Mouse (Mus musculus): ENCODE measurements around the gene Ecd. TPM values are rescaled to one million over a fixed set of nuclear protein-coding genes. Genes with fewer than 3 reads are reported as not detected.

Ecd gene
- polyA plus RNA-seq, 1 experiment from 2014 or later, result 21.5 TPM

- ATAC-seq (ENCODE audit: low FRiP score, low TSS enrichment), result peak; percentile 75
- Histone ChIP-seq H3K9ac (ENCODE audit: low read length) (peak within 1 kb of the TSS; percentile 72), H3K36me3 (ENCODE audit: control insufficient read depth, insufficient read depth, low read length) (0 out of 2 replicates have a peak, but pooled peaks cover 5% of the 10 kb centered on the region), H3K9me3 (ENCODE audit: control insufficient read depth, low read length) (no peaks in the 10 kb centered on the region), H3K4me1 (replicated peaks; ENCODE audit: control insufficient read depth, insufficient read depth) (0 out of 2 replicates have a peak, but pooled peaks cover 4% of the 10 kb centered on the region), H3K27me3 (ENCODE audit: control insufficient read depth, insufficient read depth, low read length) (no peaks in the 10 kb centered on the region), H3K4me2 (replicated peaks; ENCODE audit: low read depth) (peak within 1 kb of the TSS; percentile 85), H3K4me3 (ENCODE audit: low read depth, low read length) (peak within 1 kb of the TSS; percentile 73), H3K27ac (replicated peaks) (peak within 1 kb of the TSS; percentile 77)
- peak; percentile 95 for DNase-seq (ENCODE audit: low spot score)
- peak; percentile 15; the same call in 1 of the 2 replicates for TF ChIP-seq CTCF (IDR thresholded peaks at IDR 0.05; ENCODE audit: low read depth)
- no peak for TF ChIP-seq EP300 (optimal IDR thresholded peaks at IDR 0.05)
- WGBS, result under 1% methylated on average over 59 of the region's 59 CpGs
Observed at GRCm38 (mm10) chr14:20388441-20389129, 40.7 kb upstream of the Ecd start, which contains the start of gene Dnajc9. Gene Dnajc9 (minus strand): TSS chr14:20388910.

- no peak overlapping the region for H3K27ac ChIP-seq (replicated peaks)
- no peaks in the 10 kb centered on the region for H3K27me3 ChIP-seq (ENCODE audit: control insufficient read depth, insufficient read depth, low read length)
- no peak overlapping the region for H3K4me3 ChIP-seq (ENCODE audit: low read depth, low read length)
- TF ChIP-seq EP300 (optimal IDR thresholded peaks at IDR 0.05) (no peak), CTCF (IDR thresholded peaks at IDR 0.05; ENCODE audit: low read depth) (no peak)
- DNase-seq (ENCODE audit: low spot score), result no peak
- no peak overlapping the region for H3K4me2 ChIP-seq (replicated peaks; ENCODE audit: low read depth)
- no peaks in the 10 kb centered on the region for H3K4me1 ChIP-seq (replicated peaks; ENCODE audit: control insufficient read depth, insufficient read depth)
- H3K36me3 ChIP-seq (ENCODE audit: control insufficient read depth, insufficient read depth, low read length), result peaks cover 4% of the 10 kb centered on the region; the same call in 1 of the 2 replicates
- WGBS, result 88% methylated on average over 9 of the region's 9 CpGs
- no peak for ATAC-seq (ENCODE audit: low FRiP score, low TSS enrichment)
- H3K9ac ChIP-seq (ENCODE audit: low read length), result no peak overlapping the region
- no peaks in the 10 kb centered on the region for H3K9me3 ChIP-seq (ENCODE audit: control insufficient read depth, low read length)
Observed at GRCm38 (mm10) chr14:20379753-20380430, 32.0 kb upstream of the Ecd start.

GRCm38 (mm10) chr14:20379087-20379640 is 31.2 kb upstream of the Ecd start:
- no peak for ATAC-seq (ENCODE audit: low FRiP score, low TSS enrichment)
- no peak overlapping the region for H3K27ac ChIP-seq (replicated peaks)

GRCm38 (mm10) chr14:20378313-20379061 is 30.6 kb upstream of the Ecd start:
- H3K9me3 ChIP-seq (ENCODE audit: control insufficient read depth, low read length), result no peaks in the 10 kb centered on the region
- no peaks in the 10 kb centered on the region for H3K4me1 ChIP-seq (replicated peaks; ENCODE audit: control insufficient read depth, insufficient read depth)
- peak; percentile 92 for ATAC-seq (ENCODE audit: low FRiP score, low TSS enrichment)
- no peaks in the 10 kb centered on the region for H3K27me3 ChIP-seq (ENCODE audit: control insufficient read depth, insufficient read depth, low read length)
- WGBS, result 37% methylated on average over 13 of the region's 13 CpGs
- H3K9ac ChIP-seq (ENCODE audit: low read length), result no peak overlapping the region
- H3K27ac ChIP-seq (replicated peaks), result no peak overlapping the region
- peak; percentile 71 for DNase-seq (ENCODE audit: low spot score)
- TF ChIP-seq EP300 (optimal IDR thresholded peaks at IDR 0.05) (no peak), CTCF (IDR thresholded peaks at IDR 0.05; ENCODE audit: low read depth) (peak; percentile 79)
- no peak overlapping the region for H3K4me3 ChIP-seq (ENCODE audit: low read depth, low read length)
- H3K4me2 ChIP-seq (replicated peaks; ENCODE audit: low read depth), result no peak overlapping the region
- peaks cover 6% of the 10 kb centered on the region; the same call in 1 of the 2 replicates for H3K36me3 ChIP-seq (ENCODE audit: control insufficient read depth, insufficient read depth, low read length)

More at GRCm38 (mm10) chr14:20379087-20379640, 31.2 kb upstream of the Ecd start:
- no peak for TF ChIP-seq EP300 (optimal IDR thresholded peaks at IDR 0.05)
- TF ChIP-seq CTCF (IDR thresholded peaks at IDR 0.05; ENCODE audit: low read depth), result no peak
- Histone ChIP-seq H3K4me2 (replicated peaks; ENCODE audit: low read depth) (no peak overlapping the region), H3K9me3 (ENCODE audit: control insufficient read depth, low read length) (no peaks in the 10 kb centered on the region), H3K4me1 (replicated peaks; ENCODE audit: control insufficient read depth, insufficient read depth) (no peaks in the 10 kb centered on the region), H3K4me3 (ENCODE audit: low read depth, low read length) (no peak overlapping the region), H3K9ac (ENCODE audit: low read length) (no peak overlapping the region), H3K27me3 (ENCODE audit: control insufficient read depth, insufficient read depth, low read length) (no peaks in the 10 kb centered on the region), H3K36me3 (ENCODE audit: control insufficient read depth, insufficient read depth, low read length) (peaks cover 5% of the 10 kb centered on the region; the same call in 1 of the 2 replicates)
- WGBS, result 69% methylated on average over 5 of the region's 5 CpGs
- no peak for DNase-seq (ENCODE audit: low spot score)

- H3K4me3 ChIP-seq (ENCODE audit: low read depth, low read length), result no peak overlapping the region
- H3K4me1 ChIP-seq (replicated peaks; ENCODE audit: control insufficient read depth, insufficient read depth), result no peaks in the 10 kb centered on the region
- H3K9ac ChIP-seq (ENCODE audit: low read length), result no peak overlapping the region
- TF ChIP-seq EP300 (optimal IDR thresholded peaks at IDR 0.05), result no peak
- no peaks in the 10 kb centered on the region for H3K9me3 ChIP-seq (ENCODE audit: control insufficient read depth, low read length)
- WGBS, result 56% methylated on average over 4 of the region's 4 CpGs
- H3K27me3 ChIP-seq (ENCODE audit: control insufficient read depth, insufficient read depth, low read length), result no peaks in the 10 kb centered on the region
- ATAC-seq (ENCODE audit: low FRiP score, low TSS enrichment) (0 out of 2 replicates have a peak, but pooled peaks have one; percentile 3), DNase-seq (ENCODE audit: low spot score) (no peak)
- H3K4me2 ChIP-seq (replicated peaks; ENCODE audit: low read depth), result no peak overlapping the region
- H3K27ac ChIP-seq (replicated peaks), result no peak overlapping the region
- peaks cover 6% of the 10 kb centered on the region for H3K36me3 ChIP-seq (ENCODE audit: control insufficient read depth, insufficient read depth, low read length)
Observed at GRCm38 (mm10) chr14:20377112-20377521, 29.2 kb upstream of the Ecd start.
